Mouse (Mus musculus): ENCODE results near the gene Fam129a. TPM values are rescaled to one million over a fixed set of nuclear protein-coding genes. Genes with fewer than 3 reads are reported as not detected.

The Fam129a gene
- polyA plus RNA-seq, 1 experiment from 2014 or later, result 0.70 TPM

DNA sequence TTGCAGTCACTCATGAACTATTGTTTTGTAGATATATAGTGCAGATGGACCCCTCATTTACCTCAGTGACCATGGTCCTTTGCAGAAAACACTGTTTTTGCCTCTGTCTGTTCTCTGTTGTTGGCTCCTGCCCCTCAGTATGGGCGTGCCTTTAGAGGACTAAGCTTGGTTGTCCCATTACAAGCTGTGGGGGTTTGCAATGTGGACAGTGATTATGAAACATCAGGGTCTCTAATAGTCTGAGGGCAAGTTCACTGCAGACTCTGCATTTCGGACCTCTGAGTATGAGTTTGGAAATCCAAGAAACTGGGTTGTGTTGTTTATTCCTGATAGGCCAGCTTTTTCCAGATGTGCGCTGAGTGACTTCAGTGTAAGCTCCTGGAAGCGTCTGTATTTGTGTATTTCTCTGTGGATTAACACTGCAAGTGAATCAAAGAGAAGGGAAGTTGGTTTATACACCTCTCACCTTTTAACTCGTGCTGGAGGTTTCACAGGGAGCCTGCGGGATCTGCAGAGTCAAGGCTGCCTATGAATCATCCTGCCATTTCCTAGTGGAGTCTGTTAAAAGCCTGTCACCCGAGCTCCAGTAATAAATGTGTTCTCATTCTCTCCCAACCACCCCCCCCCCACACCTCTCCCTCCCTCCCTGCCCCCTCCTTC lies 58.7 kb downstream of the Fam129a start:
- peak; percentile 59; the same call in 1 of the 2 replicates for ATAC-seq
- WGBS, result 52% methylated on average over 7 of the region's 7 CpGs
- Histone ChIP-seq H3K4me3 (ENCODE audit: low read depth, low read length) (no peak overlapping the region), H3K36me3 (ENCODE audit: control insufficient read depth, insufficient read depth, low read length) (no peaks in the 10 kb centered on the region), H3K27ac (ENCODE audit: low read length) (no peak overlapping the region), H3K27me3 (ENCODE audit: control insufficient read depth, insufficient read depth, low read depth, low read length) (no peaks in the 10 kb centered on the region; the same call in 1 of the 2 replicates), H3K4me2 (ENCODE audit: low read length) (no peak overlapping the region), H3K4me1 (ENCODE audit: control insufficient read depth, insufficient read depth, low read length) (peaks cover 12% of the 10 kb centered on the region), H3K9me3 (replicated peaks; ENCODE audit: control insufficient read depth, low read length, poor library complexity, severe bottlenecking) (no peaks in the 10 kb centered on the region), H3K9ac (ENCODE audit: low read depth, low read length) (no peak overlapping the region)

DNA sequence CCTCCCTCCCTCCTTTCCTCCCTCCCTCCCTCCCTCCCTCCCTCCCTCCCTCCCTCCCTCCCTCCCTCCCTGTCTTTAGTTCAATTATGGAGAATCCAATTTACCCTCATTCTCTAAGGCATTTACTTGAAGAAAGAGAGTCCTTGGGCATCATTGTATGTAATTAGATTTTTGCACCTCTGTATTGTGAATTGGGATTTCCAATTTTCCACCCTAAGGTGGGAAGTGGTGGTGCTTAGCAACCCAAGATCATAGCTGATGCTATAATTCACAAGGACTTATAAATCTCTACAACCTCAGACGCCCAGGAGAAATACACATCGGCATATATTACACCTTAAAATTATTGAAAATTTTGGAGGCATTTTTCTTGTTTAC lies 59.3 kb downstream of the Fam129a start:
- Histone ChIP-seq H3K9me3 (replicated peaks; ENCODE audit: control insufficient read depth, low read length, poor library complexity, severe bottlenecking) (no peaks in the 10 kb centered on the region), H3K4me1 (ENCODE audit: control insufficient read depth, insufficient read depth, low read length) (peaks cover 12% of the 10 kb centered on the region), H3K4me3 (ENCODE audit: low read depth, low read length) (no peak overlapping the region), H3K27me3 (ENCODE audit: control insufficient read depth, insufficient read depth, low read depth, low read length) (no peaks in the 10 kb centered on the region; the same call in 1 of the 2 replicates), H3K36me3 (ENCODE audit: control insufficient read depth, insufficient read depth, low read length) (no peaks in the 10 kb centered on the region), H3K27ac (ENCODE audit: low read length) (no peak overlapping the region), H3K4me2 (ENCODE audit: low read length) (no peak overlapping the region), H3K9ac (ENCODE audit: low read depth, low read length) (no peak overlapping the region)
- ATAC-seq, result peak; percentile 52; the same call in 1 of the 2 replicates
- 60% methylated on average over 2 of the region's 2 CpGs for WGBS

DNA sequence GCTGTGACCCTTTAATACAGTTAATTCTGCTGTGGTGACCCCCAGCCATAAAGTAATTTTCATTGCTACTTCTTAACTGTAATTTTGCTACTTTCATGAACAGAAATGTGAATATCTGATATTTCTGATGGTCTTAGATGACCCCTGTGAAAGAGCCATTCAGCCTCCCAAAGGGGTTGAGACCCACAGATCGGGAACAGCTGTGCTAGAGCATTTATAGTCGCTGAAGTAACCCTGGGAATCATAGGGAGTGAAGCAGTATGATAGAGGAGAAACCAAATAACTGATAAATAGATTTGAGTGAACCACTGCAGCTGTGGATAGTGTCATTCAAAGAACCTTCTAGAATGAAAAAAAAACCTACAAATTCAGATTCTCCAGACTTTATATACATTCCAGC lies 60.1 kb downstream of the Fam129a start:
- WGBS, result 57% methylated on average over 2 of the region's 2 CpGs
- no peak overlapping the region for H3K4me2 ChIP-seq (ENCODE audit: low read length)
- no peaks in the 10 kb centered on the region for H3K9me3 ChIP-seq (replicated peaks; ENCODE audit: control insufficient read depth, low read length, poor library complexity, severe bottlenecking)
- no peaks in the 10 kb centered on the region for H3K36me3 ChIP-seq (ENCODE audit: control insufficient read depth, insufficient read depth, low read length)
- no peak overlapping the region for H3K9ac ChIP-seq (ENCODE audit: low read depth, low read length)
- H3K27me3 ChIP-seq (ENCODE audit: control insufficient read depth, insufficient read depth, low read depth, low read length), result no peaks in the 10 kb centered on the region; the same call in 1 of the 2 replicates
- no peak overlapping the region for H3K4me3 ChIP-seq (ENCODE audit: low read depth, low read length)
- no peak for ATAC-seq
- peaks cover 12% of the 10 kb centered on the region for H3K4me1 ChIP-seq (ENCODE audit: control insufficient read depth, insufficient read depth, low read length)
- no peak overlapping the region for H3K27ac ChIP-seq (ENCODE audit: low read length)

DNA sequence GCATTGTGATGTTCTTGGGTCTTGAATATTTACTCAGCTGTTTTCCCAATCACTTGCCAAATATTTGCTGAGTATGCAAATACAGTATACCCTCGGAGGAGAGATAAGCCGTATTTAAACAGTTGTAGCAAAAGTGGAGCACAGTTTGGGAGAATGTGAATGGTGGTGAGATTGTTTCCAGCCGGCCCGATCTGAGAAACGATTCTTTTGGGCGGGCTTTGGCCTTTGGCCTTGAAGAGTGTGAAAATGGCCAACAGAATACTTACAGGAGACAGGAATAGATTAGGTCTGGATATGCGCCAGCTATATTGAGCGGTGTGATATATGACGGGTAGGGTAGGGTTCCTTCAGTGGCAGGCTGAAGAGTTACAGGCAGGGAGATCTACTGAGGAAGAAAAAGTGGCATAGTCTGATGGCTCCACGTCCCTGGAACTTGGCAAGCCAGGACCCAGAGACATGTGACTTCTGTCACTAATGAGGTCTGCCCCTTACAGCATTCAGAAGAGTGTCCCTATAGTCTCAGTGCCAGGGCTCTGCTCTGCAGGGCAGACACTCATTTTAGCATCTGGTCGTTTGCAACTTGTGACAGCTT lies 60.8 kb downstream of the Fam129a start:
- 72% methylated on average over 11 of the region's 11 CpGs for WGBS
- Histone ChIP-seq H3K27me3 (ENCODE audit: control insufficient read depth, insufficient read depth, low read depth, low read length) (no peaks in the 10 kb centered on the region; the same call in 1 of the 2 replicates), H3K36me3 (ENCODE audit: control insufficient read depth, insufficient read depth, low read length) (no peaks in the 10 kb centered on the region), H3K4me2 (ENCODE audit: low read length) (no peak overlapping the region), H3K27ac (ENCODE audit: low read length) (no peak overlapping the region), H3K4me1 (ENCODE audit: control insufficient read depth, insufficient read depth, low read length) (peaks cover 7% of the 10 kb centered on the region), H3K4me3 (ENCODE audit: low read depth, low read length) (no peak overlapping the region), H3K9ac (ENCODE audit: low read depth, low read length) (no peak overlapping the region), H3K9me3 (replicated peaks; ENCODE audit: control insufficient read depth, low read length, poor library complexity, severe bottlenecking) (no peaks in the 10 kb centered on the region)
- peak; percentile 37 for ATAC-seq

DNA sequence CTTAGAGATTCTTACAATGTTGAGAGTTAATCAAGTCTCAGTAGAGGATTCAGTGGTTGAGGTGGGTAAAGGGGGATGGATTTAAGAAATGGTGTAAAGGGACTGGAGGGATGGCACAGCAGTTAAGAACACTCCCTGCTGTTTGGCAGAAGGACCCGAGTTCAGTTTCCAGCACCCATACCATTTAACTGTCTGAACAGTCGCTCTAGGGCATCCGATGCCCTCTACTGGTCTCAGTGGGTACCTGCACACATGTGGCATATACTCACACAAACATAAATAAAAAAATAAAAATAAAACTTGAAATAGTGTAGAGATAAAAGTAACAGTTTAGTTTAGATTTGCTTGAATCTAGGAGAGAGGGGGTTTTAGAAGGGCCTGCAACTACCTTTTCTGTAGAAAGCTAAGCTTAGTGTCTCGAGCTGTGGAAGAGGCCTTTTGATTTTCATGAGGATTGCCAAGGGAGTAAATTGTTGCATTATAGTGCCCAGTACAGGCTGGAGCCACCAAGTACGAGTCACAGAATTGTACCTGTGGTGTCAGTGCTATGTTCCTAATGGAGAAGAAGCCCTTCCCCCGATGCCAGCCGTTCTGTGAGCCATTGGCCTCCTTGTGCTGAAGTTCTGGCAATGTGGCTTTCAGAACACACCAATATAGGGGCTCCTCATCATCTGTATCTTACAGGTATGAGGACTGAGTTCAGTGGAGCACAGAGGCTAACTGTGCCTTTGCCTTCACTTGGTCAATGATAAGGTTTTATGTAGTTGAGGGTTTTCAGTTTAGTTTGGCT lies 61.8 kb downstream of the Fam129a start:
- no peak overlapping the region for H3K27ac ChIP-seq (ENCODE audit: low read length)
- no peak overlapping the region for H3K4me3 ChIP-seq (ENCODE audit: low read depth, low read length)
- H3K9ac ChIP-seq (ENCODE audit: low read depth, low read length), result no peak overlapping the region
- H3K36me3 ChIP-seq (ENCODE audit: control insufficient read depth, insufficient read depth, low read length), result no peaks in the 10 kb centered on the region
- WGBS, result 97% methylated on average over 7 of the region's 7 CpGs
- ATAC-seq, result no peak
- no peaks in the 10 kb centered on the region for H3K9me3 ChIP-seq (replicated peaks; ENCODE audit: control insufficient read depth, low read length, poor library complexity, severe bottlenecking)
- no peaks in the 10 kb centered on the region; the same call in 1 of the 2 replicates for H3K27me3 ChIP-seq (ENCODE audit: control insufficient read depth, insufficient read depth, low read depth, low read length)
- peaks cover 5% of the 10 kb centered on the region; the same call in 1 of the 2 replicates for H3K4me1 ChIP-seq (ENCODE audit: control insufficient read depth, insufficient read depth, low read length)
- no peak overlapping the region for H3K4me2 ChIP-seq (ENCODE audit: low read length)

DNA sequence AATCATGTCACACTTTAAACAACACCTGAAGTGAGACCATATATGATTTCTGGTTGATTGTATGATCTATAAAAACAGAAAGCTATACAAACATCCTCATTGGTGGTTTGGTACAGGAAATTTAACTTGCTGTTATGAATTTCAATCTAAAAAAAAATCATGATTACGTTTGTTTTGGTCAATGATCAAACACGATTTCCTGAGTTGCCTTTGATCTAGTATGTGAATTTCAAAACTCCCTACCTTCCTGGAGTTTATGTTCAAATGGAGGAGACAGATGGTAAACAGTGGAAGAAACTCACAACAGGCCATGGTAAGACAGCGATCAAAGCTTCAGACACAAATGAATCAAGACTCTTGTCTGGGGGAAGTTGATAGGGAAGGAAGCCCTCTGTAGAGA lies 65.7 kb downstream of the Fam129a start:
- Histone ChIP-seq H3K4me2 (ENCODE audit: low read length) (no peak overlapping the region), H3K27ac (ENCODE audit: low read length) (no peak overlapping the region), H3K9ac (ENCODE audit: low read depth, low read length) (no peak overlapping the region), H3K27me3 (ENCODE audit: control insufficient read depth, insufficient read depth, low read depth, low read length) (no peaks in the 10 kb centered on the region), H3K4me1 (ENCODE audit: control insufficient read depth, insufficient read depth, low read length) (no peaks in the 10 kb centered on the region), H3K4me3 (ENCODE audit: low read depth, low read length) (no peak overlapping the region), H3K9me3 (replicated peaks; ENCODE audit: control insufficient read depth, low read length, poor library complexity, severe bottlenecking) (0 out of 2 replicates have a peak, but pooled peaks cover 3% of the 10 kb centered on the region), H3K36me3 (ENCODE audit: control insufficient read depth, insufficient read depth, low read length) (no peaks in the 10 kb centered on the region)
- 89% methylated on average over 3 of the region's 3 CpGs for WGBS
- no peak for ATAC-seq

- WGBS, result 86% methylated on average over 9 of the region's 9 CpGs
- H3K9ac ChIP-seq (ENCODE audit: low read depth, low read length), result no peak overlapping the region
- no peaks in the 10 kb centered on the region for H3K4me1 ChIP-seq (ENCODE audit: control insufficient read depth, insufficient read depth, low read length)
- H3K4me3 ChIP-seq (ENCODE audit: low read depth, low read length), result no peak overlapping the region
- no peak overlapping the region for H3K4me2 ChIP-seq (ENCODE audit: low read length)
- H3K27me3 ChIP-seq (ENCODE audit: control insufficient read depth, insufficient read depth, low read depth, low read length), result no peaks in the 10 kb centered on the region
- no peaks in the 10 kb centered on the region for H3K36me3 ChIP-seq (ENCODE audit: control insufficient read depth, insufficient read depth, low read length)
- 0 out of 2 replicates have a peak, but pooled peaks cover 3% of the 10 kb centered on the region for H3K9me3 ChIP-seq (replicated peaks; ENCODE audit: control insufficient read depth, low read length, poor library complexity, severe bottlenecking)
- H3K27ac ChIP-seq (ENCODE audit: low read length), result no peak overlapping the region
- 0 out of 2 replicates have a peak, but pooled peaks have one; percentile 54 for ATAC-seq
These were observed 66.5 kb downstream of the Fam129a start for GRCm38 (mm10) chr1:151637351-151637922.

- H3K9me3 ChIP-seq (replicated peaks; ENCODE audit: control insufficient read depth, low read length, poor library complexity, severe bottlenecking), result 0 out of 2 replicates have a peak, but pooled peaks cover 3% of the 10 kb centered on the region
- H3K36me3 ChIP-seq (ENCODE audit: control insufficient read depth, insufficient read depth, low read length), result no peaks in the 10 kb centered on the region
- H3K27me3 ChIP-seq (ENCODE audit: control insufficient read depth, insufficient read depth, low read depth, low read length), result no peaks in the 10 kb centered on the region
- no peak overlapping the region for H3K27ac ChIP-seq (ENCODE audit: low read length)
- ATAC-seq, result no peak
- no peak overlapping the region for H3K4me2 ChIP-seq (ENCODE audit: low read length)
- 92% methylated on average over 5 of the region's 5 CpGs for WGBS
- H3K4me1 ChIP-seq (ENCODE audit: control insufficient read depth, insufficient read depth, low read length), result no peaks in the 10 kb centered on the region
- no peak overlapping the region for H3K4me3 ChIP-seq (ENCODE audit: low read depth, low read length)
- H3K9ac ChIP-seq (ENCODE audit: low read depth, low read length), result no peak overlapping the region
These were observed 67.4 kb downstream of the Fam129a start for GRCm38 (mm10) chr1:151638357-151638756.

All from midbrain, embryonic 16.5 days (tissue).